Mouse (Mus musculus): ENCODE measurements around the gene Eml5.

The Eml5 gene

DNA sequence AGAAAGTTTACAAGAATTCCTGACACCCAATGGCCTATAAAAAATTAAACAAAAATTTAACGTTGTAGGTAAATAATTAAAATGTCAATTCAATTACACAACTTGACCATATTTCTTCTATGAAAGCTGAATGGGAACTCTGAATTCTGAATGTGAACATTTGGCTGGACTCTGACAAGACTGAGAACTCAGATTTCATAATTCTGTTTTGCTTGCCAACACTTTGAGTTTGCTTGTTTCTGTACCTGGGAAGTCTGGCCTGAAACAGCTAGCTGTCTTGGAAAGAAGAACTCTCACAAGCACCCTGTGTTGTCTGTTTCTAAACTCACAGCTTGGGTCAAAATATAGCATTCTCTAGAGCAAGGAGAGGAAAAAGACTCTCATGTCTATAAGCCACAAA lies 67.4 kb downstream of the Eml5 start:
- no peak for DNase-seq

GRCm38 (mm10) chr12:98832929-98833598 lies 68.2 kb downstream of the Eml5 start:
- no peak for DNase-seq

- no peak for DNase-seq
These were observed 70.2 kb downstream of the Eml5 start for GRCm38 (mm10) chr12:98831122-98831521.

- DNase-seq: no peak
These were observed 80.5 kb downstream of the Eml5 start for GRCm38 (mm10) chr12:98820781-98821180.

GRCm38 (mm10) chr12:98804078-98804748 lies 97.1 kb downstream of the Eml5 start:
- no peak for DNase-seq

DNA sequence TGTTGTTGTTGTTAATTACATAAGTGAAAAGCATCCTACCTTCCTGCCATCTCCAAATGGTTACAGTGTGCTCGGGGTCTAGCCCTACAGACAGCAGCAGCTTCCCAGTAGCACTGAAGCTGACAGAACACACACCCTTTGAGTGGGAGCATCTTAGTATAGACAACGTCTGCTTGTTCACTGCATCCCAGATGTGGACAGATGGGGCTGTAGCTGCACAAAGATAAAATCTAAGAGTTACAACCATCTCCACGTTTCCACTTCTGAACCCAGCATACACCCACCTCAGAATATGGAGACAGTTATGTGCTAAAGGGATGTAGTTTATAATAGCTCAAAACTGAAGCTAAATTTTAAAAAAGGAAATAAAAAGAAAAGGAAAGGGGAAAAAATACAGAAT lies 99.0 kb downstream of the Eml5 start:
- no peak for DNase-seq

- no peak for DNase-seq
These were observed 101.0 kb downstream of the Eml5 start for GRCm38 (mm10) chr12:98800334-98800733.

- no peak for DNase-seq
These were observed 105.5 kb downstream of the Eml5 start for GRCm38 (mm10) chr12:98795731-98796318.

DNA sequence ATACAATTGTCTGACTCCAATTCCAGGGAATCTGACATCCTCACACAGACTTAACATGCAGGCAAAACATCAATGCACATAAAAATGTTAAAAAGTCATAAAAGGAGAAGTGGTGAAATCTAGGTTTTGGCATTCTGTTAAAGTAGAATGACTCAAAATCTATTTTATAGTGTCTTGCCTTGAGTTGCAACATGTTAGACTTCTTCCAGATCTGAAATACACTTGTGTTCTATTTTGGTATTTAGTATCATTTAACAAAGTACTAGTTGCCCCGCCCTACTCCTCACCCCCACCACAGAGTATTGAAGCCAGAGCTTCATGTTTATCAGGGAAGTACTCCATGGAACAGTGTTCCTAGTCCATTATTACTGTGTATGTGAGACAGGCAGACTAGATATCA lies 117.0 kb downstream of the Eml5 start:
- no peak for DNase-seq

DNA sequence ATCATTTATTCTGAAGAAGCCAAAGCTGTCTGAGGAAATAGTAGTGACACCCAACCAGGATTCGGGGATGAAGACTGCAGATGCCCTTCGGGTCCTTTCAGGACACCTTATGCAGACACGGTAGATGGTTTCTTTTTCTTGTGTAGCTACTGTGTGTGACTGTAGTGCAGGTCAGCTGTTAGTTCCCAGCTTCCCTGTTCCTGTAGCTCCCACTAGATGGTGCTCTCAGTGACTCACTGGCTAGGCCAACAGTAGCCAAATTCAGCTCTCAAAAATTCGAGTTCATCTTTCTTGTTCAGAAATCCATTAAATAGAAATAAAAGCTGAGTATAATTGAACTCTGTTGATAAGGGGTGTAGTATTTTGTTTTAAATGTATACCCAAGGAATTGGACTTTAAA lies 122.1 kb downstream of the Eml5 start:
- no peak for DNase-seq

DNA sequence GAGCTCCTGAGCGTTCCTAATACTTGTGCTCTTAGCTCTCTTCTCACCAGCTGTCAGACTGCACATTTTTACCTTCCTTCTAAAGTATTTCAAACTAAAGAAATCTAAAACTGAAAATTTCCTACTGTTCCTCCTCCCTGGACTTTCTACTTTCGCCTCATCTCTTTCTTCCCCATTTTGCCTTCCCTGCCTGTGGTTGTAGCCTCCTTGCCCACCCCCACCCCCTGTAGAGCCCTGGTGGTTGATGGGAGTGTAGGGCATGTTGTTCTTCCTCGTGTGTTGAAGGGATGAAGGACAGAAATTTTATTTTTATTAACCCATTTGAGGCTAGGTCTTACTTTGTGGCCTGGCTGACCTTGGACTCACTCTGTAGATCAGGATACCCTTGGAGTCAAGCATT lies 123.8 kb downstream of the Eml5 start:
- DNase-seq: no peak

- no peak for DNase-seq
These were observed 135.0 kb downstream of the Eml5 start for GRCm38 (mm10) chr12:98766241-98766640.

GRCm38 (mm10) chr12:98759700-98760099 lies 141.6 kb downstream of the Eml5 start:
- DNase-seq: no peak

- no peak for DNase-seq
These were observed 143.6 kb downstream of the Eml5 start for GRCm38 (mm10) chr12:98757636-98758035.

DNA sequence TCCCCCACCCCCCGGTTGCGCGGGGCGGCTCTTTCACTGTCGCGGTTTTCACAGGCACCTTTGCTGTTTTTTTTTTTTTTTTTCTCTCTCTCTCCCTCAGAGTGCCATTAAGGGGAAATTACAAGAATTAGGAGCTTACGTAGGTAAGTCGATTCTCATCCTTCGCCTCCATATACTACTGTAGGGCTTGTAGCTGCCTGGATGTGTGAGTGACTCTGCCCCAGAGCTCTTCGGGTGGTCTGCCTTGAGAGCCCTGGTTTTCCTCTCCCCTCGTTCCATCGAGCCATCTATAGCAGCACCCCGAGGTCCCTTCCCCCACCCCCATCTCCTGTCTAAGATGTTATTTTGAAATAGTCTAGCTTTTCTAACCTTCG lies 153.9 kb downstream of the Eml5 start:
- DNase-seq: no peak

DNA sequence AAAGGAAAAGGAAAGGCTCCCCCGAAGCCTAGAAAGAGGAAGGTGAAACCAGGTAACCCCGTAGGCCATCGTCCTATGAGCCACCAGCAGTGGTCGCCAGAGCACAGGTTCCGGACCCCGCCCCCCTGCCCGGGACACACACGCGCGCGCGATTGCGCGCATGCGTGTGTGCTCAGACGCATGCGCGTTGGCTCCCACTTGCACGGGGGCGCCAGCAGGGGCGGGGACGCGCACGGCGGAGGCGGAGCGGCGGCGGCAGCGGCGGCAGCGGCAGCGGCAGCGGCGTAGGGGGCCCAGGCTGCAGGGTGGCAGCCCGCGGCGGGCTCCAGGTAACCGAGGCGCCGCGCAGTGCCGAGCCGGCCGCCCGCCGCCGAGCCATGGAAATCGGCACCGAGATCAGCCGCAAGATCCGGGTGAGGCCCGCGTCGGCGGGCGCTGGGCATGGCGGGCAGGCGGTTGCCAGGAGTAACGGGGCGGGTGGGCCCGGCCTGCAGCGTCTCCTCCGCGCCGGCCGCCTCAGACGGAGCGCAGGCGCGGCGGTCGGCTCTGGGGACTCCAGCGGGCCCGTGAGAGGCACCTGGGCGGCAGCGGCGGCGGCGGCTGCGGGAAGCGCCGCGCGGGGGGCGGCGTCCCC lies 154.4 kb downstream of the Eml5 start, which contains the start of gene Zc3h14:
Zc3h14 (plus strand) TSS at position 219 of the 634 bp plus-strand sequence.
- peak; percentile 93 for DNase-seq

GRCm38 (mm10) chr12:98746131-98746530 lies 155.2 kb downstream of the Eml5 start:
- no peak for DNase-seq

GRCm38 (mm10) chr12:98745626-98746025 lies 155.7 kb downstream of the Eml5 start:
- DNase-seq: no peak

- DNase-seq: no peak
These were observed 160.2 kb downstream of the Eml5 start for GRCm38 (mm10) chr12:98741011-98741501.

GRCm38 (mm10) chr12:98737801-98738350 lies 163.4 kb downstream of the Eml5 start:
- no peak for DNase-seq

- peak; percentile 45 for DNase-seq
These were observed 164.1 kb downstream of the Eml5 start, which contains the start of gene Ptpn21 for GRCm38 (mm10) chr12:98736951-98737800. Gene Ptpn21 (minus strand): TSS chr12:98737405.
